Mouse (Mus musculus) testis, adult 2 months (tissue): Measurements from ENCODE around the gene Cgn.

ENCODE experiments used
- CTCF ChIP-seq: fragments of 200-500 bp; IDR thresholded peaks from 2 replicates; pipeline ENCODE4 v1.5.1; 2012; ENCODE audit warnings: low read depth, mild to moderate bottlenecking, inconsistent platforms, low read length, moderate library complexity; ENCODE audit not compliant: control insufficient read depth, insufficient read depth, insufficient replicate concordance
- POLR2A ChIP-seq: fragments of 200-500 bp; IDR thresholded peaks from 2 replicates; pipeline ENCODE4 v1.6.1; 2012; ENCODE audit warnings: low read depth, mild to moderate bottlenecking, inconsistent platforms, low read length, moderate library complexity; ENCODE audit not compliant: control insufficient read depth

DNA sequence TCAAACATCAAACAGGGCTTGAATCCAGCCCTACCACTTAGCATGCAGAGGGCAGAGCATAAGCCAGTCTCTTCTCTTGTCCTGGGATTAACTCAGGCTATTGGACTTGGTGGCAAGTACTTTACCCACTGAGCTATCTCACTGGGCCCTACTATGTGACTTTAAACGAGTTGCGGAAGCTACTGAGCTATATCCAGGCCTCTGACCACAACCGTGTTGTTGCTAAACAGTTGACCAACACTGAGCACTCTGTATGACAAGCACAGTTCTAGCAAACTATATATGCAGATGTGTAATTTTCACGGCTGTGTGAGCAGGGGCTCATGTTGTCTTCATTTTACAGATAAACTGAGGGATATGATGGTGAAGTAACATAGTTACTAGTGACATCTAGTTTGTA is 28.4 kb upstream of the Cgn start:
- TF ChIP-seq POLR2A, result no peak
- TF ChIP-seq CTCF, result no peak
